Mouse (Mus musculus): Measurements from ENCODE around the gene Vmn1r170. TPM values are rescaled to one million over a fixed set of nuclear protein-coding genes. Genes with fewer than 3 reads are reported as not detected.
"Not testable (repeated sequence)": the region's sequence is repeated elsewhere in the genome, so short reads cannot be mapped to it uniquely, and the experiment has no call there.

Vmn1r170 gene
- not detected in 2 replicates for polyA plus RNA-seq (2012; rRNA removed)

DNA sequence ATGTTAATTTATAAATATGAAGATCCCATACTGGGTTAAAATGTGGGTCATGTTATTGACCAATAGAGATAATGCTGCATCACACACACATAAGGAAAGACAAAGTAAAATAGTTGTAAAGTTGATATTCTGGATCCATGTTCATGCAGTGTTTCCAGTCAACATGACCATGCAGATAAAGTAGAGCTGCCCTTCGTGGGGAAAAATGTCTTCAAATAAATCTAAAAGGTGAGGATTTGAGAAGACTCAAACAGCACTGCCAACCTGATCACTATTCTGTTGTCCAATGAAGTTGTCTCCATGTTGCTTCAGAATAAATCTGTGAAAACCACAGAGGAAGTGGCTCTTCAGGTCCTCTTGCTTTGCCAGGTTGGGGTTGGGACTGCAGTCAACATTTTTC, at the start of gene Vmn1r170:
Gene Vmn1r170, plus strand, starts transcription at position 301 of the 400 bp plus-strand sequence.
- DNase-seq (ENCODE audit: low spot score), result not testable (repeated sequence)

DNA sequence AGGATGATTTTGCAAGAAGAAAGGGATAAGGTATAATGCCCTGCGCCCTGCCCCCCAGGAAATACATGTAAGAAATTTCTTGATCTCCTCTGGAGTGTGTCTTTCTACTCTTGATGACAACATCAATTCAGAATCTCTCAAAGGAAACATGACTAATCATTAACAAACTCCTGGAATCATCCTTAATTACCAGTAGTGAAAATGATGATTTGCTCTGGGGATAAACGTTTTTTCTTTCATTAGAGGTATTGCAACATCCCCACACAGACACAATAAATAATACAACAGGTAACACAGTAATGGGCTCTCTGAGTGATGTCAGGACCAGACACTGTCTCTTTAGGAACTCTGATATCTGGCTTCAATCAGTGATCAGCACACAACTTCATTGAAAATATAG, 30.7 kb upstream of the Vmn1r170 start, which contains the start of gene Vmn1r169:
Gene Vmn1r169, plus strand, starts transcription at position 301 of the 400 bp plus-strand sequence.
- DNase-seq (ENCODE audit: low spot score), result not testable (repeated sequence)

DNA sequence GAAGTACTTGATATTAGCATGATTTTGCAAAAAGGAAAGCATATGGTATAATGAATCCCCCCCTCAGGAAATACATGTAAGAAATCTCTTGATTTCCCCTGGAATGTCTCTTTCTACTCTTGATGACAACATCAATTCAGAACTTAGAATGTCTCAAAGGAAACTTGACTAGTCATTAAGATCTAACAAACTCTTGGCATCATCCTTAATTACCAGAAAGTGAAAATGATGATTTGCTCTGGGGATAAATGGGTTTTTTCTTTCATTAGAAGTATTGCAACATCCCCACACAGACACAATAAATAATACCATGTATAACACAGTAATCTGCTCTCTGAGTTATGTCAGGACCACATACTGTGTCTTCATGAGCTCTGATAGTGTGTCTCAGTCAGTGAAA, 24.4 kb downstream of the Vmn1r170 start, which contains the start of gene Vmn1r171:
Gene Vmn1r171, plus strand, starts transcription at position 301 of the 400 bp plus-strand sequence.
- DNase-seq (ENCODE audit: low spot score), result no peak

Other genes with a start within 250 kb of the Vmn1r170 start
- 0.03 TPM in 1 of 2 replicates, not detected in the other for gene Nlrp5, start 220.3 kb upstream of the Vmn1r170 start, polyA plus RNA-seq (2012; rRNA removed)
- not detected in 2 replicates for gene Vmn1r167, start 99.0 kb upstream of the Vmn1r170 start, polyA plus RNA-seq (2012; rRNA removed)
- gene Vmn1r168, start 66.4 kb upstream of the Vmn1r170 start, polyA plus RNA-seq (2012; rRNA removed), result not detected in 2 replicates
- gene Vmn1r169, start 30.6 kb upstream of the Vmn1r170 start, polyA plus RNA-seq (2012; rRNA removed), result not detected in 2 replicates
- not detected in 2 replicates for gene Vmn1r171, start 24.5 kb downstream of the Vmn1r170 start, polyA plus RNA-seq (2012; rRNA removed)
- not detected in 2 replicates for gene Vmn1r172, start 52.1 kb downstream of the Vmn1r170 start, polyA plus RNA-seq (2012; rRNA removed)
- gene Vmn1r173, start 94.5 kb downstream of the Vmn1r170 start, polyA plus RNA-seq (2012; rRNA removed), result not detected in 2 replicates
- not detected in 2 replicates for gene Vmn1r174, start 146.1 kb downstream of the Vmn1r170 start, polyA plus RNA-seq (2012; rRNA removed)
- not detected in 2 replicates for gene Vmn1r175, start 204.5 kb downstream of the Vmn1r170 start, polyA plus RNA-seq (2012; rRNA removed)
- not detected in 2 replicates for gene Vmn1r176, start 231.2 kb downstream of the Vmn1r170 start, polyA plus RNA-seq (2012; rRNA removed)